Mouse (Mus musculus) adrenal gland, adult 2 months (tissue): ENCODE results near the gene Fam136a. TPM values are rescaled to one million over a fixed set of nuclear protein-coding genes. Genes with fewer than 3 reads are reported as not detected.
"Not testable (repeated sequence)": the region's sequence is repeated elsewhere in the genome, so short reads cannot be mapped to it uniquely, and the experiment has no call there.

Experiments
- DNase-seq: peaks from one replicate; pipeline ENCODE4 v3.0.0; 2021
- polyA plus RNA-seq: library from polyadenylated mRNA; depleted of rRNA; stranded (reverse); fragments of >200 nt; gene quantifications from 2 replicates; pipeline ENCODE4 v1.2.3, GENCODE M21; 2012
- total RNA-seq, 2 experiments: library from RNA; stranded (reverse); gene quantifications; 2 replicates each; pipeline ENCODE4 v1.2.3; 2021

The Fam136a gene
- total and polyA plus RNA-seq, 3 experiments, result 43.9 to 73.7 (median 62.6) TPM

DNA sequence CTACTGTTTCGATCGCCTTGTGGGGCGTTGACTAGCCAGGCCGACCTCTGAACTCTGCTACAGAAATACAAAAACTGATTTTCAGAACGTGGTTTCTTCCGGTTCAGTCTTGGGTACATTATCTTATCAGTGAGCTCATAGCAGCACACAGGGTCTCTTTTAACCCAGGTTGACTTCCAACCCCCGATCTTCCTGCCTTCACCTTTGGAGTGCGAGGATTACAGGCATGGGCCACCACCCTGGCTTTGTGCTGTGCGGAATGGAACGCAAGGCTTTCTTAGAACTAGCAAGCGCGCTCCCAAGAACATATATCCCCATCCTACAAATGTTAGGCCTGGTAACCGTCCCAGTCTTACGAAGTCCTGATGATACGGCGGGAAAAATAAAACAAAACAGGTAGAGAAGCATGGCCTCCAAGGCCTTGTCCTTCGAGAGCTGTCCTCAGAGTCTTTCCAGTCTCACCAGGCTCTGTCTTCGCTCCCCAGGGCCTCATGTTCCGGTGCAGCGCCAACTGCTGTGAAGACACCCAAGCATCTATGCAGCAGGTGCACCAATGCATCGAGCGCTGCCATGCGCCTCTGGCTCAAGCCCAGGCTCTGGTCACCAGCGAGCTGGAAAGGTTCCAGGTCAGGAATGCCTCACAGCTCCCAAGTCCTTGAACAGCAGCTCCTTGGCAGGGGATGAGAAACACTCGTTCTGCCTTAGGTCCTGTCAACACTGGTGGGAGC is 843 bp downstream of the Fam136a start:
- peak; percentile 91 for DNase-seq

DNA sequence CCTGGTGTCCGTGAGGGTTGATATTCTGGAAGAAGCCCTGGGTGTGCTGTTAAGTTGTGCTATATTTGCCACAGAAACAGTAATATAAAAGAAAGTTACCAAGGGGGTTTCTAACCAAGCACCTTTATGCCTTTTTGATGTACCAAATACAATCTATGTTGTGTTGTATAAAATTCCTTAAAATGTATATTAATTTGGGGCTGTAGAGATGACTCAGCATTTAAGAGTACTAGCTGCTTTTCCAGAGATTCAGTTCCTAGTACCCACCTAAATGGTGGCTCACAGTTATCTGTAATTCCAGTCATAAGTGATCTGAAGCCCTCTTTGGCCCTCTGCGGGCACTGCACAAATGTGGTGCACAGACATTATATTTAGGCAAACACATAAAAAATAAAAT is 1.4 kb downstream of the Fam136a start:
- no peak for DNase-seq

DNA sequence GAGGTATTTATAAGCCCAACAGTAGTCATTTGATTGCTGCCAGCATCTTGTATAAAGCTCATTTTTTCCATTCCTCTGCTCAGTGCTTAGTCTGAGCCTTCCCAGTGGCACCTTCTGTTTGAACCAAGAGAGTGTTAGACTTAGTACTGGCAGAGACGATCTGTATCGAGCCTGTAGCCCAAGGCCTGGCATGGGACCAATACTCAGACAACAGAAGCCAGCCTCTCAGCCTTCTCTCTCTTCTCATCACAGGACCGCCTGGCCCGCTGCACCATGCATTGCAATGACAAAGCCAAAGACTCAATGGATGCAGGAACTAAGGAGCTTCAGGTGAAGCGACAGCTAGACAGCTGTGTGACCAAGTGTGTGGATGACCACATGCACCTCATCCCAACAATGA is 3.0 kb downstream of the Fam136a start:
- DNase-seq, result no peak

DNA sequence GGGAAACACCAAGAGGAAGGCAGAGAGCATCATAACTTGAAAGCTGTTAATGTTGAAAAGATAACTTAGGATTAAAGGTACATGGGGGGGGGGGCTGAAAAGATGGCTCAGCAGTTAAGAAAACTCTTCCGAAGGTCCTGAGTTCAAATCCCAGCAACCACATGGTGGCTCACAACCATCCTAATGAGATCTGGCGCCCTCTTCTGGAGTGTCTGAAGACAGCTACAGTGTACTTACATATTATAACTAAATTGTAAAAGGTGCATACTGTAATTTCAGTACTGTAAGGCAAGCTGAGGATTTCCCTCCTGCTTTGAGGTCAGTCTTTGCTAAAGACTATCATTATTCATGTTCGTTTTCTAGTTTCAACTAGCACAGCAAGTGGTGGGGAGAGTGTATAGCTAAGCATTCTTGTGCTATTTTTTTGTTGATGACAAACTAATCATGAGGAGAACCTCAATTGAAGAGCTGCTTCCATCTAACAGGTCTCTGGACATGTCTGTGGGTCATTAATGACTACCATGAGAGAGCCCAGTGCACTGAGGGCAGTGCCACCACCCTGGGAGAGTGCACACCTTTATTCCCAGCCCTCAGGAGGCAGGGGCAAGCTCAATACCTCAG is 4.8 kb downstream of the Fam136a start:
- no peak for DNase-seq

DNA sequence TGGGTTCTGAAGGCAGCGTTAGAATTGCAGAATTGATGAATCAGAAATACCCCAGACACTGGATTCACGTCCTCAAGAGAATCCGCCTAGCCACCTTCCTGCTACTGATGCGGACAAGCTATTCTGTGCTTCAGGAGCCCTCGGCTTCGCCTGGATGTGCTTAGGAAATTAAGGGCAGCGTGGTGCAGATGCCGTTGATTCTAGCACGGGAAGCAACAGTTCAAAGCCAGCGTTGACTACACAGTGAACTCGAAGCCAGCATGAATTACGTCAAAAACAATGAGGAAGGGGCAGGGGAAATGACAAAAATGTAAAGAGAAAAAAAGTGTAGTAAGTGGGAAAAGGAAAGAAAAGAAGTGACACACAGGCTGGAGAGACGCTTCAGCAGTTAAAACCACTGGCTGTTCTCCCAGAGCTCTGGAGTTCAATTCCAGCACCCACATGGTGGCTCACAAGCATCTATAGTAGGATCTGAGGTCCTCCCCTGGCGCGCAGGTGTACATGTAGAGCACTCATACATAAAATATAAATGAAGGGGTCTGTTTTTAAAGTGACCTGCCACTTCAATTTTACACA is 5.4 kb downstream of the Fam136a start, which contains the start of gene Snrpg:
Gene Snrpg, plus strand, starts transcription at position 541 of the 576 bp plus-strand sequence.
- no peak for DNase-seq

DNA sequence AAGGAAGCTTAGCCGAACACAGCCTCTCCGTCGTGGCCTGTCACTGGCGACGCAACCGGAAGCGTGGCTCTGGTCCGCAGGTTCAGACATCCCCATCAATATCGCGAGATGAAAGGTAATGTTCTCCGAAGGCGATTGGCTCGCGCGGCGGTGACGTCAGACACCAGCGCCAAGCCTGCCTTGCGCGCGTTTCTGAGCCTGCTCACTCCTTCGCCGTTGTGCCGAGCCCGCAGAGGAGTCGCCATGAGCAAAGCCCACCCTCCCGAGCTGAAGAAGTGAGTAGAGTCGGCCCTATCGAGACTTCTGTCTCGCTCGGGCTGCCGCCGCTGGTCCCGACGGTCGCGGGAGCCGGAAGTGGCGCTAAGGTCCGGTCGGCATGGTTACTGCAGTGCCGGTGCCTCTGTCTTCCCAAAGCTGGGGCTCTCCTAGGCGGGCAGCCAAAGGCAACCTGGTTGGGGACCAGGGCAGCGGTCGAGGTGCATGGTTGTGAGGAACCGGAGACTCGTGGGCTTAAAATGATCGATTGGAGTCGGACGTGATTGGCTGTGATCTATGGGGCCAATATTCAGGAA is 6.0 kb downstream of the Fam136a start:
- peak; percentile 96 for DNase-seq

DNA sequence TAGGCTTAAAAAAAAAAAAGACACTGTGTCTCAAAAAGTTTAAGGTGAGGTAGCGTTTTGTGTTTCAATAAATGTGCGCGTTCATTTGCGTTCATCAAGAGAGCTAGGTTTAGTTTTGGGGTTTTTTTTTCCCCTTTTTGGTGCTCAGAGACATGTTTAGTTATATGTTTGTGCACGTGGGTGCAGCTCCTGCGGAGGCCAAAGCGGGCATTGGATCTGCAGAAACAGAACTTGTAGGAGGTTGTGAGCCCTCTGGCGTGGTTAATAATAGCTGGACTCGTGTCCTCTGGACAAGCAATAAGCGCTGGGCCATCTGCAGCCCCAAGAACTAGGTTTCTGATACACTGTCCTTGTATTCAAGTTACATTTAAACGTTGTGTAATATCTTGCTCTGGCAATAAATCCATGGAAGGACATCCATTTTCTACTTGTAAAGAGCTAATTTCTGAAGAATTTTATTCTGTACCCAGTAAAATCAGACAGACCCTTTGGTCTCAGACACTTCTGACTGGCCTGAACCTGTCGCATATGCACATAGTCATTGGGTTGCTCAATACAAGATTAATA is 6.6 kb downstream of the Fam136a start:
- DNase-seq, result peak; percentile 48

DNA sequence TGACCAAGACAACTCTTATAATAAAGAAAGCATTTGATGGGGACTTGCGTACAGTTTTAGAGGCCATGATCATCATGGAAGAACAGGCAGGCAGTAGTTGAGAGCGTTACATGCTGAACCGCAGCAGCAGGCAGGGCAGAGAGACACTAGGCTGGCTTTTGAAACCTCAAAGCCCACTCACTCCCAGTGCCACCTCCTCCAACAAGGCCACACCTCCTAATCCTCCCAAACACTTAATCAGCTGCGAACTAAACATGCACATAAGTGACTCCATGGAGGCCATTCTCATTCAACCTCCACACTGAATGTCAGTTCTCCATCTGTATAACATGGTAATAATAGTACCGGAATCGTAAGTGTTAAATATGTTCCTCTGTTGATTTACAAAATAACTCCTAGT is 8.1 kb downstream of the Fam136a start:
- DNase-seq, result no peak

DNA sequence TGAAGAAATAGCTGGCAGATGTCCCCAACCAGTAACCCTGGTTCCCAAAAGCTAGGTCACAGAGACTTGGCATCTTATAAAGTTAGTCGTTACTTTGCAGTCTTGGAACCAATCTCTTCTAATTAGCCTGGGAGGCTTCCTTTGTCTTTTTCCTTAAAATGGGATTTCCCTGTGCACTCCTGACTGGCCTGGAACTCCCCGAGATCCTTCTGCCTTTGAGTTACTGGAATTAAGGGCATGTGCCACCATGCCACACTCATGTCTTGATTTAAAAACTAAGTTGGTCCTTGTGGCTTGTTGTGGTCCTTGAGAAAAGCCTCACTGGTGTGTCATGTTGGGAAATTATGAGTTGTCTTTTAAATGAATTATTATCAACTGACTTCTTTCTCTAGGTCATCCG is 12.9 kb downstream of the Fam136a start:
- peak; percentile 76 for DNase-seq

DNA sequence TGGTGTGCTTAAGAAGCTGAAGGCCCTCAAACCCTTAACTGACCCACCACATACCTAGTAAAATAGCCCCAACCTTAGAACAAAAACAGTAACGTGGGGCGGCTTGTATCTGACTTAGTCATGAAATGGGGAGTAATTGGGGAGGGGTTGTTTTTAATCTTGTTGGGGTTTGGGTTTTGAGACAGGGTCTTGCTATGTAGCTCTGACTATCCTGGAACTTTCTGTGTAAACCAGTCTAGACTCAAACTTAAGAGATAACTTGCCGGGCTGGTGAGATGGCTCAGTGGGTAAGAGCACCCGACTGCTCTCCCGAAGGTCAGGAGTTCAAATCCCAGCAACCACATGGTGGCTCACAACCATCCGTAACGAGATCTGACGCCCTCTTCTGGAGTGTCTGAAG is 14.7 kb downstream of the Fam136a start:
- DNase-seq, result not testable (repeated sequence)

DNA sequence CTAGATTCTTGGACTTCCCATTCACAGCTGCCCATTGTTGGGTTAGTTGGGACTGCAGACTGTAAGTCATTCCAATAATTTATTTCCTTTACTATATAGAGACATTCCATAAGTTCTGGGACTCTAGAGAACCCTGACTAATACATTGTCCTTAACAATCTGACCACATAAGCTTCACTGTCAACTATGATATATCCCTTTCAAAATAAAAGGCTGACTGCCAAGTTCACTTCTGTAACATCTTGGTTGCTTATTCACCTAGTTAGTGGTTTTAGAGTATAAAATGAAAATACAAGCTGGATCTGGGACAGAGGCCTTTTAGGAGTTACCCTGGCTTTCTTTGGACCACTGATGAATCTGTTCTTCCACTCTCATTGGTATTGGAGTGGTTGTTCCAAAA is 17.1 kb downstream of the Fam136a start:
- DNase-seq, result no peak

DNA sequence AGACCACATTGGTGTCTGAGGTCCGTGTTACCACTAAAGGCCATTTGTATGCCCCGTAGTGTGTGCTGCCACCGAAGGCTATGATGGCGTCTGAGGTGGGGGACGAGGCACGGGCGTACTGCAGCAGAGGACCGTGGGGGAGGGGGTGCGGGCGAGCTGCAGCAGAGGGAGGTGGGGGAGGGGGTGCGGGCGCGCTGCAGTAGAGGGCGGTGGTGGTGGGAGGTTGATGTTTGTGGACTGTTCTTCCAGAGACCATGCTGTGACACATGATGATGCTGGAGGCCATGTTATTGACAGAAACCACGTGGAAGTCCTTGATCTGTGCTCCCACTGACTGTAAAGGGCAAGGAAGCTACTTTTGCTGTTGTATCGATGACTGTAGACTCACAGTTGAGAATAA is 17.9 kb downstream of the Fam136a start:
- peak; percentile 48 for DNase-seq

DNA sequence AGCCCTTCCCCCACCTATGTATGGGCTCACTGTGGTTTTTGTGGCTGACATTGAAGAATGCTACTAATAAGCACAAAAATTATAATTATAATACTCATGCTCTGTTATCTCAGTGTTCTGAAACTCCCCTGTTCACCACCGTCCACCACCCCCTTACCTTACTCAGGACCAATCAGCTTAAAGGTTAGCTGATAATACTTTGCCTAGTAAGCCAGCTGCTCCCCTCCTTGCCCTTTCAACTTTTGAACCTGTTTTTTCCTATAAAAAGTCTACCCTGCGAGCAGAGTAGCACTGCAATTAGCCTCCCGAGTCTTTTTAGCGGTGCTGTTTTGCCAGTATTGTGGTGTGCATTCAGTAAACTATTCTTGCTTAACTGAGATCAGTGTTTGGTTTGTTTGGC is 19.2 kb downstream of the Fam136a start:
- DNase-seq, result no peak

DNA sequence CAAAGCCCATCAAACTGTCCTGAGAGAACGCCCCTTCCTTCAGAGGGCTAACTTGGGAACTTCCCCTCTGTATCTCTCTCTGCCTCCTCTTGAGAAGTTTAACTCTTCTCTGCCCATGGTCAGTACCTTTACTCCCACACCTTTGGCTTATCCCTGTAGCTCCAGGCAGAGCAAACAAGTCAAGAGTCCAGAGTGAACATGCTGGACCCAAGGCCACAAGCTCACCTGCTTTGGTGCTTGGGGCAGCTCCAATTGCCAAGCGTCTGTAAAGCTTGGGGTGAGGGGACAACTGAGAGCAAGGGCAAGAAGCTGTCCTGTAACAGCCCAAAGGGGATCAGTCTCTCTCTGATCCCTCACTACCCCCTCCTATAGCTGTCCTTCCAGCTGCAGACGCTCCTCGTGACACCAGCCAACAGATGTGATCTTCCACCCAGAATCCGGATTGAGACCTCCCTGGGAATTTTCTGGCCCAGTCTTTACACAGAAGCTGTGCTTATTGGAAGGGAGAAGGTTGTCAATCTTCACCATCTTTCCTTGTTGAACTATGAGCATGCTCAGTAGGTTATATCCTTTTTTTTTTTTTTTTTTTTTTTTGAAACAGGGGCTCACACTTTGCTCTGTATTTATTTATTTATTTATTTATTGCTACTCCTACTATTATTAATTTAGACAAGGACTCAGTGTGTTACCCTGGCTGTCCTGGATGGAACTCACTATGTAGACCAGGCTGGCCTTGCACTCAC is 20.1 kb downstream of the Fam136a start:
- no peak for DNase-seq

DNA sequence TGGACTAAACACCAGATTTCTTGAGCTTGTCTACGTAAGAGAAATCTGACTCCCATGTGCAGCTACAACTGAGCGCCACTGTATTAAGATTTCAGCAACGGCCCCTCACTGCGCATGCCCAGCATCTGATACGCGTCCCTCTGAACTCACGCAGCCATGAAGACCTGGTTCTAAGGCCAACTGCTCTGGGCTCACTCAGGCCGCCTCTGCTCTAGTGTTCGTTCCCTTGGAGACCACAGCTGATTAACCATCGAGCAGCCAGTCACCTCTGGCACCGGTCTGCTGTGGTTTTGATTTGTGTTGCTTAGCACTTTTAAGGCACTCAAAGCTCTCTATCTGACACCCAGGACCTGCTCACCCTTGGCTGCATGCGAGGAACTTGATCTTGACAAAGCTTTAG is 21.9 kb downstream of the Fam136a start:
- no peak for DNase-seq

DNA sequence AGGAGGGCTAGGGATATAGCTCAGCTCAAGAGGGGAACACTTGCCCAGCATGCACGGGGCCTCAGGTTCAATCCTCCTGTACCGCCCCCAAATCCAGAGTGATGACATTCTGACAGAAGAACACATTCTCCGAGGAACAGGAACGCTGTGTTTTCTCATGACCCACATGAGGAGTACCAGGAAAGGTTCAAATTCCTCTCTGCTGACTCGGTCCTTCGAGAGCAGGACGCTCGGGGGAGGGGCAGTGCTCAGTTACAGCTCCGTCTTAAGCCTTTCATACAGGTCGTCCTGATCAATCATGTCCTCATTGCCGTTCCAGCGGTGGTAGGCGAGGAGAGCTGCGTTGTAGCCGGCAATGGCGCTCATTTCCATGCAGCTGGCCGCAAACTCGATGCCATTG is 23.0 kb downstream of the Fam136a start:
- DNase-seq, result no peak

DNA sequence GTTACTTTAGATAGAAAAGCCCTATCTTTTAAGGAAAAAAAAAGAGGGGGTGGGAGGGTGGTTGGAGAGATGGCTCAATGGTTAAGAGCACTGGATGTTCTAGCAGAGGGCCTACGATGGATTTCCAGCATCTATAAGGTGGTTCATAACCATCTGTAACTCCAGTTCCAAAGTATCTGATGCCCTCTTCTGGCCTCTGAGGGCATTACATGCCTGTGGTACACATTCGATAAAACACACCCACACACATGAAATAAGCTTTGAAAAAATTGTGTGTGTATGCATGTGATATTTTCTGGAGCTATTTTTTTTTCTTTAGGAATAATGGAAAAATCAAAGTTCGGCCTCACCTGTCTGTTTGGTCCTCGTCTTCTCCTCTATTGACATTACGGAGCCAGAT is 25.9 kb downstream of the Fam136a start:
- no peak for DNase-seq

DNA sequence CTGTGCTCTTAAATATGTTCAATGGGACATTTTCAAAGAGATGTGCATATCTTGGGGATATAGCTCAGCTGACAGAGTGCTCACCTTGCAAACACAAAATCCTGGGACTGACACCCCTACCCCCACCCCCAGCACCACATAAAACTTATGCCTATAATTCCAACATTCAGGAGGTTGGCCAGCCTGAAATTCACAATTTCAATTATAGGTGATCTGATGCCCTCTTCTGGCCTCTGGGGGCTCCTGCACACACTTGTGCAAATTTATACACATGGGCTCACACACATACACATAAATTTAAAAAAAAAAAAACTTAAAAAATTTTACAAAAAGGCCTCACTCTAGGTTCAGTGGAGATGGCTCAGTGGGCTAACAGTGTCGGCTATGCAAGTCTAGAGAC is 27.7 kb downstream of the Fam136a start:
- DNase-seq, result no peak

DNA sequence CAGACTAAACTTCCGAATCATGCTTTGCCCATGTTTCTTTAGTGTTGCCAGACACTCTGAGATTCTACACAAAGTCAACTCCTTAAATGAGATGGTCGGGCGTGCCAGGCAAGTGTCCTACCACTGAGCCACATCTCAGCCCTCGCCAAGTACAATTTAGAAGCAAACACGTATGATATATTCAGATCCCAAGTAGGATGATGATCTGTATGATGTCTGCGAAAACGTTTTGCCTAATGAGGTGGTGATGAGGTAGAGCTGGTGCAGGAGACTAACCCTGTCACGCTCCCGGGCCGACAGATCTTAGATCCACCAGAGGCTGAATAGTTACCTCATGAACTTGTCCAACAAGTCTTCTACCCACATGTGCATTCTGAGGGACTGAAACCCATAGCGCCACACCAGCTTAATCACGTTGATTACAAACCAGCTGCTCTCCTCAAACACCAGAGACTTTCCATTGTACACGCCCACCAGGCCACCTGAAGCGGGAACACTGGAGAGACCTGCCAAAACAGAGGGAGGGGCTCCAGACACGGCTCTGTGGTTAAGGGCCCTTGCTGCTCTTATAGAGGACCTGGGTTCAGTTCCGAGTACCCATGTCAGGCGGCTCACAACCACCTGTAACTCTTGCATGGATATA is 28.8 kb downstream of the Fam136a start:
- no peak for DNase-seq

DNA sequence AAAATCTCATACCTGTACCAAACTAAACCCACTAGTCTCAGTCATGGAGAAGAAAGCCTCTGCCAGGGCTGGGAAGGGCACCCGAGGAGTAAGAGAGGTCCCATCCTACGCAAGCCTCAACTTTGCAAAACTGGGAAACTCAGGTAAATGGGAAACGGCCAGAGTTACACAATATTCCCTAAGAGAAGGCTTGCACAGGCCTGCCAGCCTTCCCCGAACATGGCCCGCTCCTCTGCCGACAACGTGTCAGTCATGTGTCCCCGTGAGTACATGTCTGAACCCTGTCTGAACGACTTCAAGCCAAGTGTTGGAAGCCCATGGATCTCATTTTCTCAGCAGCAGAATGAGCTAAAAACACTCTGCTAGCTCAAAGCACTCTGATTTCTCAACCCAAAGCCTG is 29.6 kb downstream of the Fam136a start:
- DNase-seq, result no peak

DNA sequence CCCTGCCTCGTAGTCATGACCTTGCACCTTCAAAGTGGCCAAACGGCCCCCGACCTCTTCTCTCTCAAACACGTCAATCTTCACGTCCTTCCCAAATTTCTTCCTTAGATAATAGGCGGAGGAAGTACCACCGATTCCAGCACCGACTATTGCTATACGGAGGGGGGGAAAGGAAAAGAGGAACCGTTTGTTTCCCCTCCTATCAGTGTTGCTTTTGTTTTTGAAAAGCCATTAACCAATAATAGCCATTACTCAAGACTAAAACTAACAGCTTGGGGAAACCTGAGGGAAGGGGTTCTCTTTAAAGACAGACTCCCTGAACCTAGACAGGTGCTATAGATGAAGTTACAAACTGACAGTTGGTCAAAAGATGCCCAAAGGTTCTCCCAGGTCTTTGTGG is 30.5 kb downstream of the Fam136a start:
- no peak for DNase-seq
